Mouse (Mus musculus) embryo, embryonic 11 days (tissue): Measurements from ENCODE around the gene Usp20.
A peak's percentile ranks its signal among the peaks of the same experiment; 100 is the strongest.
"Not testable (repeated sequence)": the region's sequence is repeated elsewhere in the genome, so short reads cannot be mapped to it uniquely, and the experiment has no call there.

Source experiments
- DNase-seq: peaks from one replicate; pipeline ENCODE4 v3.0.0-alpha.2; 2015

The Usp20 gene

GRCm38 (mm10) chr2:30981790-30982513, at the start of gene Usp20, which contains the start of gene BC005624:
Usp20 (plus strand) TSS chr2:30982279.
BC005624 (minus strand) TSS chr2:30982201.
- DNase-seq, result peak; percentile 100

GRCm38 (mm10) chr2:30933032-30933431, 49.0 kb upstream of the Usp20 start:
- no peak for DNase-seq

GRCm38 (mm10) chr2:30933917-30934450, 48.1 kb upstream of the Usp20 start:
- DNase-seq, result peak; percentile 79

DNA sequence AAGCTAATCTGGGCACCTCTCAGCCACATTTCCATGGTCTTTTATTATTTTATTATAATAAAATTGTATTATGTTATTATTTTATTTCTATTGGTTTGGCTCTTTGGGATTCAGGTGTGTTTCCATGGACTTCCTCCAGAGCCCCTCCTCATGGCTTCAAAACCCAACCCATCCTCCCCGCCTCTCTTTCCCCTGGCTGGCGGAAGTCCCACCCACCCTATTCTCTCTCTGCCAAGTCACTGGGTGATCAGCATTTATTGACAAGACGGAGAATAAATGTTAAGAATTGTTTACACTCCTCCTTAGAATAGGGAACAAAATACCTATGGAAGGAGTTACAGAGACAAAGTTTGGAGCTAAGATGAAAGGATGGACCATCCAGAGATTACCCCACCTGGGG, 45.3 kb upstream of the Usp20 start:
- no peak for DNase-seq

- no peak for DNase-seq
Observed at GRCm38 (mm10) chr2:30937731-30938130, 44.3 kb upstream of the Usp20 start.

DNA sequence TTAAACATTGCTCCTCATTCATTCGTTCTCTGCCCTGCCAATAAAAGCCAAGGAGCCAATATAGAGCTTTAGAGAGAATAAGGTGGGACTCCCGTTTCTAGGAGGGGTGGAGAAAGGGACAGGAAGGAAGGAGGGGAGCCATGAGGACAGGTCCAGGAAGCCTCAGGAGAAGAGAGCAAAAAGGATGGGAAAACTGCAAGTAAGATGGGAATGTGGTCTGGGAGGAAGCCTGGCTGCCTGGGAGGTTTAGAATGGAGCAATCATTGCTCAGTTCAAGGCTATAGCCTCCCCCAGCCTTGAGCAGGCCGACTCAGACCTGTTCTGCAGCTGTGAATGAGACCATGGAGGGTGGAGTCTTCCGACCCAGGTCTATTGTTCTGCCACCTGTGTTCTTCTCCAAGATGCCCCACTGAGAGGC, 43.5 kb upstream of the Usp20 start:
- no peak for DNase-seq

GRCm38 (mm10) chr2:30941586-30941985, 40.5 kb upstream of the Usp20 start:
- no peak for DNase-seq

DNA sequence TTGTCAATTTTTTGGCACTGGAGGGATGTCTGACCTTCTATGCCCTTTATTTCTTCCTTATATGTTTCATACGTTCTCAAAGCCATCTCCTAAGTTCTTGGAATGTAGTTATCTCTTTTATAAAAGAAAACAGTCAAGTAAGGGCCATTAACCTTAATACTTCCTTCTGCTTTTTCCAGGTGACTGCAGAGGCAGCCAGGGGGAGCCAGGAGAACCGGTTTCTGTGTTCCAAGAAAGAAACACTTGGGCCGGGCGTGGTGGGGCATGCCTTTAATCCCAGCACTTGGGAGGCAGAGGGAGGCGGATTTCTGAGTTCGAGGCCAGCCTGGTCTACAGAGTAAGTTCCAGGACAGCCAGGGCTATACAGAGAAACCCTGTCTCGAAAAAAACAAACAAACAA, 40.0 kb upstream of the Usp20 start:
- DNase-seq, result not testable (repeated sequence)

DNA sequence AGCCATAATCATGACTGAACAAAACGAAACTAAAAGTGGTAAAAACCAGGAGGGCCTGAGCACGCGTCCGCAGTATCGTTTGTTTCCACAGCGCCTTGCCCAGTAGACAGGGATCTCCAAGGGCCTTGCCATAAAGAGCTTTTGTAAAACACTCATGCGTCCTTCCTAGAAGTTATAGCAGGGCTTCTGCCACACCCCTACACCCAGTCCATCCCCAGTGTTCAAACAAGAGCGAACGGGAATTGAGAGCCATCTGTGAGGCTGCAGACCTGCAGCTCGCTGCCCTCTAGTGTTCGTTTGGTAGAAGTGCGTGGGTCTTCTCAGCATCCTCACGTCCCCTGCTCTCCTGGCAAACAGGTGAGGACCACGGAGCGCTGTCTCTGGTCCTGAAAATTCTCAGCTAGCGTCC, 39.5 kb upstream of the Usp20 start:
- peak; percentile 89 for DNase-seq

- DNase-seq, result no peak
Observed at GRCm38 (mm10) chr2:30952457-30952823, 29.6 kb upstream of the Usp20 start.

DNA sequence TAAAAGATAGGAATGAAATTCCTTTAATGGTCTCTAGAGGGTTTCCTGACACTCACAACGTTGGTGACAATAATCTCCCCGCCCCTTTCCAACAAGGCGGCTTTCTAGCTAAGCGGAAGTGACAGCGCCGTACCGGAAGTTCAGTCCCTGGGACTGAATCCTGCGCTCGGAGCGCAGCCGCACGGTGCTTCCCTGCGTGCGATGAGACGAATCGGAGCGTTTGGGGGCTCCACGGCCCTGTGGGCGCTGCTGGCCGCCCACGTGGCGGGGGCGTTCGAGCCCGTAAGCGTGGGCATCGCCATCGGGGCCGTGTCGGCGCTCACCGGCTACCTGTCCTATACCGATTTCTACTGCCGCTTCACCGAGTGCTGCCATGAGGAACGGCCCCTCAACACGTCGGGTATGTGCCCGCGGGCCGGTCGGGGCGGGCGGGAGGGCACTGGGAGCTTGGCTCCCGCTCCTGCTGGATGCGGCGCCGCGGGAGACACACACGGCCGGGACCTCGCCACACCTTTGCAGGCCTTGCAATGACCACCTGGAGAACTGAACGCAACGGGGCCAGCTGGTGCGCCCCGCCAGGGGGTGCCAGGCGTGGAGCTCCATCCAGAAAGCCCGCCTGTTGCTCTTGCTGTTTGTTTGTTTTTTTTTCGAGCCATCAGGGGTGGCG, 29.1 kb upstream of the Usp20 start, which contains the start of gene Tor1b:
Gene Tor1b, plus strand, starts transcription at position 136 of the 667 bp plus-strand sequence.
- DNase-seq, result peak; percentile 96

DNA sequence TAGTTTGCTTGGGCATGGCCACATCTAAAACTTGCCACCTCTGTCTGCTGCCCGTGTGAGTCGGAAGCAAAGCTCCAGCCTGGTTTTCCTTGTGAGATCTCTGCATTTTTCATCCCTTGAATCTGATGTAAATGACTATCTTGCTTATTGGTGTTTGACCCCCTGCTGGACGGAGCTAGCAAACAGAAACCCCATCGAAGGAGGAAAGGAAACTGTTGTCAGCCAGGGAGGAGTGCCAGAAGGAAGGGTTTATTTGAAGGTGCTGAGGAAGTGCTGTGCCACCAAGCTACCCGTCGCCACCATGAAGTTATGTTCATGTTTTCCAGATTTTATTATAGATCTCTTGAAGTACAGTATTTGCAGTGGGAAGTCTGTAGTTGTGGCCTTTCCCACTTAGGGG, 27.3 kb upstream of the Usp20 start:
- DNase-seq, result no peak

GRCm38 (mm10) chr2:30957511-30957910, 24.6 kb upstream of the Usp20 start:
- no peak for DNase-seq

GRCm38 (mm10) chr2:30958726-30959125, 23.4 kb upstream of the Usp20 start:
- DNase-seq, result no peak

GRCm38 (mm10) chr2:30959856-30960255, 22.2 kb upstream of the Usp20 start:
- DNase-seq, result no peak

DNA sequence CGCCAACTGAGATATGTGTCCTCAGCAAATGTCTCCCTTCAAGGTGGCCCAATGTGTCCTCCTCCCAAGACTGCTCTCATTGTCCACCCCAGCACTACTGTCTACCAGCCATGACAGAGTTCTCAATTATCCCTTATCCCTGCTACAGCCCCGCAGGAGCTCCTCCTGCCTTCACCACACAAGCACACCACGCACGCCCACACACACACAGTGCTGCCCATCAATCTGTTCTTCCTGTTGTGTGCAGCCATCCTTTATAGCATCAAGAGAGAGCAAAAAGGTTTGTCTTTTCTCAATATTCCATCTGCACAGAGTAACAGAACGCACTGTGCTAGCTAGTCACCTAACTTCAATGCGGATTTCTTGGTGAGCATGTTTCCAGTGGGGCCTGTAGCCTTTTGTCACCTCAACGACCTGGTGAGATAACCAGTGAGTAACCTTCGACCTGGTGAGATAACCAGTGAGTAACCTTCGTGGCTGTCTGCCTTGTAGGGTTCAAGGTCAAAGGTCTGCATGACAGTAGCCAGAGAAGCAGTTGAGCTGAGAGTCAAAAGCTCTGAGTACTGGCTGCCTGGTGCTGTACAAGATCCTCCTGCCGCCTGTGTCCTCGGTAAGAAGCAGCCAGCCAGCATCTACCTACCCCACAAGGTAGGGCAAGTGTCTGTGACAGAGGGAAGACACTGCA, 19.4 kb upstream of the Usp20 start:
- DNase-seq, result no peak

DNA sequence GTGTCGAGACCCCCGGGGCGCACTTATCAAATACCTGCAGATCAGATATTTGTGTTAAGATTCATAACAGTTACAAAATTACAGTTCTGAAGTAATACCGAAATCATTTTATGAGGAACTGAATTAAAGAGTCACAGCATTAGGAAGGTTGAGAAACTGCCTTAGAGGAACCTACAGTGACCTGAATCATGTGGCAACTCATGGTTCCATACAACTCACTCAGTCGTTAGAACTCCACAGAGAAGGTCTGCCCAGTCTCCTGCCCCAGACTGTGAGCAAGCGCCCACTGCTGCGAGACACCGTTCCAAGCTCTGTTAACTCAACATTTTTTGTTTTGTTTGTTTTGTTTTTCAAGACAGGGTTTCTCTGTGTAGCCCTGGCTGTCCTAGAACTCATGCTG, 16.5 kb upstream of the Usp20 start:
- no peak for DNase-seq

- no peak for DNase-seq
Observed at GRCm38 (mm10) chr2:30966826-30967225, 15.3 kb upstream of the Usp20 start.

DNA sequence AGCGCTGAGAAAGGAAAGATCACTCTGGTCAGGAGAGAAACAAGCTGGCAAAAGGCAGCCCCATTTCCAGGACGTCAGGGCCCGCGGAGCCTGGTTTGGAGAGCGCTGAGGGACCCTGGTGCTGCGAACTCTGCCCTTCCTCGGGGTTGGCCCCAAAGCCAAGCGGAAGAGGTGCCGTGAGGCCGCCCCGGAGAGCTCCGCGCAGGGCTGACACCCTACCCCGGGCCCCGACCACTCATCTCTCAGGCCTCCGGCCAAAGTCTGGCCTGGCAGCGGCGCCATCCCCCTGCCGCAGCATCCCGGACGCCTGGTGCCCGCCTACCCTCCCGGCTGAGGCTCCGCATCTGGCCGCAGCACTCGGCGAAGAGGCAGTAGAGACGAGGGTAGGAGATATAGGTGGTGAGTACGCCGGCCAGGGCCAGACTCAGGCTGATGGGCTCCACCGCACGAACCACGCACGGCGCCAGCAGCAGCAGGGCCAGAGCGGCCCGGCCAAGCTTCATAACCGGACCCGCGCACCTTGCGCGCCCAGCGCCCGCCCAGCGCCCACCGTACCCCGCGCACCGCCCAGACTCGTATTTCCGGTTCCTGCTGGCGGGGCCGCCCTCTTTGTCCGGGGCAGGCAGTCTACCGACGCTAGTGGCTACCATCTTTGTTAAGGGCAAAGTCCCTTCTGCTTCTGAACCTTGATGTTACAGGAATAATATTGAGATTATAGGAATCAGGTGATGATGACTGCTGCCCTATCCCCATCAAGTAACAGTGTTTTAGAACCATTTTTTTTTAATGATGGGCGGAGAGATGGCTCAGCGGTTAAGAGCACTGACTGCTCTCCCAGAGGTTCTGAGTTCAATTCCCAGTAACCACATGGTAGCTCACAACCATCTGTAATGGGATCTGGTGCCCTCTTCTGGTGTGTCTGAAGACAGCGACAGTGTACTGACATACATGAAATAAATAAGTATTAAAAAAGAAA, 14.4 kb upstream of the Usp20 start, which contains the start of gene Tor1a:
Gene Tor1a, minus strand, starts transcription at position 582 of the 976 bp plus-strand sequence.
- DNase-seq, result peak; percentile 95

DNA sequence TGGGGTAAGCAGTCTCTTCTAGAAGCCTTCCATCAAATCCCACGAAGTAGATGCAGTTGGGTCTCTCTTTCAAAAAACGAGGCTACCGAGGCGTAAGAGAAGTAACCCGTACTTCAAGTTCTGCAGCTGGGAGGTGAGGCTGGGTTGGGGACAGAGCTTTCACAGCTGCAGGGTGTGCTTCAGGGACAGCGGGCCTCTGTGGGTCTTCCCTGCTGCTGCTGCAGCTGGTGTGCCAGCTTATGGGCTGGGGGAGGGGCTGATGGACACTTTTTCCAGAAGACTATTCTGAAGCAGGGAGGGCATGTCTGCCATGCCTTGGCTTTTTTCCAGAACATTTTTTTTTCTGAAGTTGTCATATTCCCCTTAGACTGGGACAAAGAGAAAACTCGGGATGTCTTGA, 945 bp downstream of the Usp20 start:
- DNase-seq, result no peak

DNA sequence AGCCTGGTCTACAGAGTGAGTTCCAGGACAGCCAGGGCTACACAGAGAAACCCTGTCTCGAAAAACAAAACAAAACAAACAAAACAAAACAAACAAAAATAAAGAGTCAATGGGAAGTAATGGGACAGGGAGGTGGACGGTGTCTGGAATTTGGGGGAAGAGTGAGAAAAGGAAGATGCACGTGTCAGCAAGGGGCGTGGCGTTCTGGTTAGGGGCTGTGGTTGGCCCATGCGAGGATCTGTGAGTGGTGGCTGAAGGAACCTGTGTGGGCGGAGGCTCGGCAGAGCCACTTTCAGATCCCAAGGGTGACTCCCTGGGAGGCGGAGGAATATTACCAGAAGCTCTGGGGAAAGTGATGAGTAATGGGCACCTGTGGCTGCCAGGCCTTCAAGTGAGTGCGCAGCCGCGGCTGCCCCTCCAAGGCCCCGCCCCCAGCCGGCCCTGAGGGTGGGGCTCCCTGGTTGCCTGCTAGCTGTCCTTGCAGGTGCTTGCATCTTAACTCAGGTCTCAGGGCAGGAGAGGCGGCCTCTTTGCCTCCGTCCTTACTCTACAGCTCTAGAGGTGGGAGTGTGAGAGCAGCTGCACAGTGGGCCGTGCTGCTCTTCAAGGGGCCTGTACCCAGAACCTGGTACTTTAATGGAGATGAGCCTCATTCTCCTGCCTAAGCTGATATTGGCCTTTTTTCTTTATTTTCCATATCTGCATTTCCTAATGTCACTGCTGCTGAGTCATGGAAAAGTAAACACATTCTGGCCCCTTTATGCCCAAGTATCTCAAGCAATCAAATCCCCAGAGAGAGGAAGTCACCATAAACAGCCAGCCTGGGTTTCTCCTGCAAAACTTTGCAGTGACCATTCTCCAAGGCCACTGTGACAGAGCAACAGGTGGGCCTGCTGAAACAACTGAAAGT, 3.3 kb downstream of the Usp20 start:
- no peak for DNase-seq
